Mouse (Mus musculus): ENCODE data around the gene Cd101. TPM values are rescaled to one million over a fixed set of nuclear protein-coding genes. Genes with fewer than 3 reads are reported as not detected.

The Cd101 gene
- 1 to 10 TPM in 1 of 2 experiments, under 1 TPM in 1; 0.74 to 1.0 TPM for total RNA-seq (2021)

- no peak for DNase-seq
Measured at GRCm38 (mm10) chr3:101029339-101029738, at the start of gene Cd101. Gene Cd101 (minus strand): TSS chr3:101029556.

- peak; percentile 82 for DNase-seq
Measured at GRCm38 (mm10) chr3:101078344-101078743, 49.0 kb upstream of the Cd101 start.

DNA sequence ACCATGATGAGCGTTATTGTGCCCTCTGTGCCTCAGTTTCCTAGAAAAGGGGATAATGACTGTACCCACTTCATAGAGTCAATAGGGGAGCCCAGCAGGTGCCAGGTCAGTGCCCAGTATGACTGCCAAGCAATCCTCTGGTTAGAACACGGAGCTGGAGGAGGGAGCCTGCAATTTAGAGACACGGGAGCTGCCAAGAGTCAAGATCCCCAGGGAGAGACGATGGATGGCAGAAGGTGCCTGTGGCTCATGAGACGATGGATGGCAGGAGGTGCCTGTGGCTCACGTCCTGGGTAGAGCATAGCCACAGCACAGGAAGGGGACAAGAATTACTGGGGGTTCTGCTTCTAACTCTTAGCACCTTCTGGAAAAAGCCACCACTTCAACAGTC, 48.3 kb upstream of the Cd101 start:
- DNase-seq, result no peak

DNA sequence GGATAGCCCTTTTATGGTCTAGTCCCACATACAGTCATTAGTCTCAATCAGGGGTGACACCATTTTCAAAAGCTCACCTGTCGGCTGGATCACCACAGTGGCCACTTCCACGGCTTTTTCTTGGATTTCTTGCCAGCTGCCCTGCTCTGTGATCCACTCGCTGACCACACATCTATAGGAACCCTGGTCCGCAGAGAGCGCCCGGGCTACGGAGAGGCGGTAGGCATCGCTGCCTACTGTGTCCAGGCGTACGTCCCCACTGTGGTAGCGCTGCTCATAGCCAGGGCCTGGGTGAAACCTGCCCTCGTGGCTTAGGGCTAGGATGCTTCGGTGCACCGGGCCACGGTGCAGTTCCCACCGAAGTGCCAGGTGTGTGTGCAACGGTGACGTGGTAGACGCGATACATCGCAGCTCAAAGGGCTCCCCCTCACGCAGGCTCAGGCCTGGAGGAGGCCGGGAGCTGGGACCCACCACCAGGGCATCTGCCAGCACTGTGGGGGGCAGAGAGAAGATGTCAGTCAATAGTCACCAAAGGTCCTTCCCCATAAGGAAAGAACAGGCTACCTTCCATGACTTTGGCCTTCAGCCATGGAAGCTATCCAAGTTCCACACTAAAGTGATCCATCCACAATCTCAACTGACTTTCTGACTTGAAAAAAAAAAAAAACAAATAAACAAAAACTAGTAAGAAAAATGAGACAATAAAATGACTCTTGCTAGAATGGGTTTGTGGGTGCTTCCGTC, 47.8 kb upstream of the Cd101 start:
- DNase-seq, result peak; percentile 59

DNA sequence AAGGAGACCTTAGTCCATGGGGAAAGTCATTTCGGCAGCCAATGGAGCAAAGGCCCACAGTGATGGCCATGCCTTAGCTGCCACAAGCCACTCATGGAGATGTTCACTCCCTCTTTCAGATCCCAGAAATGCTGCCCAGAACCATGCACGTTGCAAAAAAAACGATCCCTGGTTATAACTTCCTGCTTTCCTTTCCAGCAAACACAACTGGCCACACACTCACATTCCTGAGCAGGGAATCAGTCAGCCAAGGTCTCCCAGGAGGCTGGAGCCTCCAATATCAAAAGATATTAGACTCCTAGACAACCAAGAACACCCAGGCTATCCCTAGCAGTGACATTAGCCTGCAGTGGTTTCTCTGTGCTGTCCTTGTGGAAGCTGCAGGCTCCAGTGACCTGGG, 46.5 kb upstream of the Cd101 start:
- no peak for DNase-seq

GRCm38 (mm10) chr3:101073384-101073783, 44.0 kb upstream of the Cd101 start:
- no peak for DNase-seq

GRCm38 (mm10) chr3:101072506-101073215, 43.3 kb upstream of the Cd101 start:
- no peak for DNase-seq

- no peak for DNase-seq
Measured at GRCm38 (mm10) chr3:101071576-101071975, 42.2 kb upstream of the Cd101 start.

DNA sequence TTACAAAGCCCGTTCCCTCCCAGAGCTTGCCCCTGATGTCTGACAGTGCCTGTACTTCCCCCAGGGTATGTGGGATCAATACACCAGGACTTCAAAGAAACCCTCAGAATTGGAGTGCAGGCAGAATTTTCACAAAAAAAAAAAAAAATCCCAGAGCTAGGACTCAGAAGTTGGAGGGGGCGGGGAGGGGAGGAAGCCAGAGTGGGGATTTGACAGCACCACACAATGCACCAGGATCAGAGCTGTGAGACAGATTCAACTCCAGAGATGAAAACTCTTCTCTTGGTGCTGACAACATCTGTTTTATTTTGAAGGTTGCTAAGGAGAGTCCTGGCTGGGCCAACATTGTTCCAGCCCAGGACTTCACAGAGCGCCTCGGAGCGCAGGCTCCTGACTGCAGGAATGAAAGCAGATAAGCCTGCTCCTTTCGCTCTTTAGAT, 41.5 kb upstream of the Cd101 start:
- peak; percentile 72 for DNase-seq

DNA sequence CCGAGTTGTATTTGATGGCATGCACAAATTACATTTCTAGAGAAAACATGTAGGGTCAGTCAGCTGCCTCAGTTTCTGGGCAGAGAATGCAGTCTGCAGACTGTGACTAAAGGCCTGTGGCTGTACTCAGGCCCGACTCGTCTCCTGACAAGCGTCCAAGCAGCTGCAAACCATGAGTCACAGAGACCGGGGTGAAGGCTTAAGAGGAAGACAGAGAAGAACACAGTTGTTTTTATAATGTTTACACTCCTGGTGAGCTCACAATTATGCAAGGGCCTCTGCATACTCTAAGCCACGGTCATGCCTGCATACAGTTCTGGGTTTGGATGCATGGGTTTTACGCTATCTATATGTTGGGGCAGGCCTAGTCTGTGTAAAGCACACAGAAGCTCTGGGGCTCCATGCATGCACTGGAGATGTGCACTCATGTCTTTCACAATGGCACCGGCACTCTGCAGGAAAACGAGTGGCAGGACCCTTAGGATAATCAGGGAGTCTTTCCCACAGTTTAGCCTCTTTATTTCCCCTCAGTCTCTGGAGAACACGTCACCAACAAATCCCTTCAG, 41.0 kb upstream of the Cd101 start:
- DNase-seq, result peak; percentile 69

- no peak for DNase-seq
Measured at GRCm38 (mm10) chr3:101068701-101069100, 39.3 kb upstream of the Cd101 start.

GRCm38 (mm10) chr3:101066175-101066574, 36.8 kb upstream of the Cd101 start:
- no peak for DNase-seq

DNA sequence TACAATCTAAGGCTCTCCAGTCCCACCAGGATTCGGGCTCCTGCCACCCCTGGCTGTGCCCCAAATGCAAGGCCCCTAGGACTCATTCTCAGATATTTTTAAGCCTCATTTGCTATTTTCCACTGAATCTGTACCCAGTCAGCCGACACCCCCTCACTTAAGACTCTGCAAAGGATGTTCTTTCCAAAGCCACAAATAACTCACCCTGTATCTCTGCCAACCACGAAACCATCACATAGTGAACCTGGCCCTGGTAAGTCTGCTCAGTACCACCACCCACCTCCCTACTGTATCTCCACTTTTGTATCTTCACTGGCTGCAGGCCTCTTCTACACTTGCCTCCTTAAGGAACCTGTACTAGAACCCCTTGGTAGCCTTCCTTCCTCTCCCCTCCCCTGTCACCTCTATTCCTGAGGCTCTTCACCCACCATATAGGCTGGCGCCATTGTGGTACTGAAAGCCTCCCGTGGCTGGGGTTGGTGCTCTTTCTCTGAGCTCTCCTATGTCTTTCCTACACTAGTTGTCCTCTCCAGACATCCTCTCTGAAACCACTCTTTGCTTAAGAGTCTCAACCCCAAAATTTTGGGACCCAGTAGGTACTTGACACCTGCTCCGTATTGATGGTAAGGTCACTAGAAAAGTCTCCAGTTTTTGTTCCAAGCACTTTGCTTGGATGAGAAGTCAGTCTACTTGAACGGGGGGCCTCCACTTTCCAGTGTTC, 32.7 kb upstream of the Cd101 start:
- no peak for DNase-seq

GRCm38 (mm10) chr3:101059214-101059613, 29.9 kb upstream of the Cd101 start:
- DNase-seq, result no peak

GRCm38 (mm10) chr3:101058203-101058602, 28.8 kb upstream of the Cd101 start:
- no peak for DNase-seq

GRCm38 (mm10) chr3:101055216-101055615, 25.9 kb upstream of the Cd101 start:
- DNase-seq, result no peak

DNA sequence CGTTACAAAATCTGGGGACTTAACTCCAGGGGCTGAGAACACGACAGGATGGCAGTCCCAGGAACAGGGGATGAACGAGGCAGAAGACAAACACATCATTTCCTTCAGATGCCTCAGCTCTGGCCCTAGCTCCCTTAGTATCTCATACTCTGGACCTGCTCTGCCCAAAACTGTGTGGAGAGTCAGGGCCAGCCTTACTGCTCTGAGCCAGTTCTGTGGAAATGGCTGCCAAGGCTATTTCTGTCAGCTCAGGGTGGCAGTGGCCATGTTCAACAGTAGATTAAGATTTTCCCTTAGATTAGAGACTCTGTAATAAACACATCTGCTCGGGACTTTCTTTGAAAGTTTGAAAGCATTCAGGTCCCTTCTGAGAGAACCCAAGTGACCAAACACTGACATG, 22.2 kb upstream of the Cd101 start:
- no peak for DNase-seq

DNA sequence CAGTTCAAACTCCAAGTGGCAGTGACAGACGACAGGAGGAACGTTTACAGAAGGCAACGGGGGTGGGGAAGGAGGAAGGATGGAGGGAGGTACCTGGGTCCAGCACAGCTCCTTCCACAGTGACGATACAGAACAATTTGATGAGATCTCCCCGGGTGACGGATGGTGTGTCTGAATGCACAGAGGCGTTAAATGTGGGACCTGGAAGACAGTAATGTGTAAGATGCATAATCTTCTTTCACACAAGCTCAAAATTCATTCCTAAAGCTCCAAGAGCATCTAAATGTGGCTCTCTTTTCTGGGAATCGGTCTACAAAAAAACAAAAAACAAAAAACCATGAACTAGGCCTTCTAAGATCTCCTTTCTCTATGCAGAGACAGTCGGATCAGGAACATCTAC, 20.6 kb upstream of the Cd101 start:
- no peak for DNase-seq

DNA sequence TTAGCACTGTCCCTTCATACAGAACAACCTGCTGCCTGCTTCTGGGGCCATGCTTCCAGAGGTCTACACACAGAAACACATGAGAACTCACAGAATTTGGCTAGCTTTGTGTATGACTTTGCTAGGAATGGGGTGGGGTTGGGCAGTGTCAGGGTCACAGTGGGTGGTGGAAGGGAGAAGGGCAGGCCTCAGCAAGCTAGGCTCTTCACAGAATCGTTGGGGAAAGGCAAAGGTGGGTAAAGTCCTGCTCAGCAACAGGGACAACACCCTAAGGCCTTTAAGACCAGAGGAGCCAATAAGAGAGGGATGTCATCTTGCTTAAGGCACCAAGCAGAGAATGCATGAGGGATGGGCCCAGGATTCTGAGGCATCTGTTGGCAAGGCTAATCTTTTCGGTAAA, 19.4 kb upstream of the Cd101 start:
- no peak for DNase-seq

GRCm38 (mm10) chr3:101047586-101048275, 18.4 kb upstream of the Cd101 start:
- DNase-seq, result peak; percentile 78

DNA sequence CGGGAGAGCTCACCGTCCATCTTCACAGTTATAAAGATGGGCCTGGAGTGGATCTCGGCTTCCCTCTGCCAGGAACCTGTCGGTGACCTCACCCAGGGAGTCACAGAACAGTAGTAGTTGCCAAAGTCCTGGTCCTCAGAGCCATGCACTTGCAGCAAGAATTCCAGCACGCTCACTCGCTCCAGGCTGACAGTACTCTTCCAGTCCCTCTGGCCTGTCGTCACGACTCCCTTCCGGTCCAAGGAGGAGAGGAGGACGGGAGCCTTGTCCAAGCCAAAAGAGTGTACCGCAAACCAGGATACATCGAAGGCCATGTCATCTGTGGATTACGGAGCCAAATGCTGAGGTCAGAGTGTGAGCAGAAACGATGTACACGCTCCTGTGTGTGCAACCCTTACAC, 16.1 kb upstream of the Cd101 start:
- peak; percentile 80 for DNase-seq

DNA sequence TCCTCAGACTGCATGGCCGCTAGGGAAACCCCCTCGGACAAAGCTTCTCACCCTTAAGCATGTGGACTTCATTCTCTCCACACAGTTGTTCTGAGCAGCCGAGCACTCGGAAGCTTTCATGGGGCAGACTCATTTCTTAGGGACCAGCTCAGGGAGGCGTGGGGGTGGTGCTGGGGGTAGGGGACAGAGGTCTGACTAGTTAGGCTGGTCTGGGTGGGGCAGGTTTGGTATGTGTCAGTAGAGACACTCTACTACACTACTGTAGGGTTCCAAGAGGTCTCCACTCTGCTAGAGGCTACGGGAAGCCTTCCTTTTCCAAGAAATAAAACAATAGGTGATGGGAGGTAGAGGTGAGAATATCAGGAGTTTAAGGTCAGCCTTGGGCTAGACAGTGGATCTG, 15.3 kb upstream of the Cd101 start:
- no peak for DNase-seq
